Mouse (Mus musculus) forebrain, embryonic 12.5 days (tissue): ENCODE results near the gene Mmp14. TPM values are rescaled to one million over a fixed set of nuclear protein-coding genes. Genes with fewer than 3 reads are reported as not detected.

Experiments
- ATAC-seq: fragments of 200-750 bp; cut with Nextera tagmentation; 2 replicates; pipeline ENCODE4 v1.8.0; 2017; ENCODE audit warnings: moderate TSS enrichment; ENCODE audit not compliant: low FRiP score
- H3K27ac ChIP-seq: fragments of 300-500 bp; sonication (generic); 2 replicates; pipeline ENCODE4 v1.5.1; 2016; ENCODE audit warnings: mild to moderate bottlenecking
- H3K27me3 ChIP-seq: fragments of 300-500 bp; sonication (generic); 2 replicates; pipeline ENCODE4 v1.6.1; 2016; ENCODE audit warnings: mild to moderate bottlenecking
- H3K36me3 ChIP-seq: fragments of 300-500 bp; sonication (generic); replicated peaks from 2 replicates; pipeline ENCODE4 v1.6.1; 2016; ENCODE audit warnings: mild to moderate bottlenecking
- H3K4me1 ChIP-seq: fragments of 300-500 bp; sonication (generic); 2 replicates; pipeline ENCODE4 v1.6.1; 2016
- H3K4me2 ChIP-seq: fragments of 300-500 bp; sonication (generic); 2 replicates; pipeline ENCODE4 v1.6.1; 2016; ENCODE audit warnings: mild to moderate bottlenecking, moderate library complexity
- H3K4me3 ChIP-seq: fragments of 300-500 bp; sonication (generic); replicated peaks from 2 replicates; pipeline ENCODE4 v1.5.1; 2016; ENCODE audit warnings: mild to moderate bottlenecking
- H3K9ac ChIP-seq: fragments of 300-500 bp; sonication (generic); 2 replicates; pipeline ENCODE4 v1.6.1; 2016; ENCODE audit warnings: mild to moderate bottlenecking
- H3K9me3 ChIP-seq: fragments of 300-500 bp; sonication (generic); 2 replicates; pipeline ENCODE4 v1.6.1; 2016
- WGBS: fragments of 180-500 bp; shearing (Covaris S2); methylation state at CpG from one replicate; pipeline ENCODE4 v1.1.7; 2016; 5-methylcytosine and 5-hydroxymethylcytosine counted together
- polyA plus RNA-seq: library from polyadenylated mRNA; unstranded; fragments of >200 nt; fragmentation: Nextera tagmentation; extraction: Ambion mirVana; gene quantifications from 2 replicates; pipeline ENCODE4 v1.2.1, GENCODE M21; 2016

Mmp14 gene
- polyA plus RNA-seq, 1 experiment from 2014 or later = 76.0 TPM

GRCm38 (mm10) chr14:54416229-54416775 is 15.1 kb upstream of the Mmp14 start:
- H3K4me3 ChIP-seq = no peak overlapping the region
- H3K9me3 ChIP-seq = no peaks in the 10 kb centered on the region
- no peaks in the 10 kb centered on the region for H3K36me3 ChIP-seq
- H3K4me2 ChIP-seq = no peak overlapping the region
- no peak overlapping the region for H3K27ac ChIP-seq
- H3K9ac ChIP-seq = no peak overlapping the region
- H3K27me3 ChIP-seq = peaks cover 42% of the 10 kb centered on the region
- peaks cover 22% of the 10 kb centered on the region for H3K4me1 ChIP-seq
- WGBS = 29% methylated on average over 5 of the region's 5 CpGs
- no peak for ATAC-seq

- Histone ChIP-seq H3K27ac (no peak overlapping the region), H3K9ac (no peak overlapping the region), H3K4me2 (no peak overlapping the region), H3K4me1 (peaks cover 22% of the 10 kb centered on the region), H3K9me3 (no peaks in the 10 kb centered on the region), H3K4me3 (no peak overlapping the region), H3K36me3 (no peaks in the 10 kb centered on the region), H3K27me3 (peaks cover 42% of the 10 kb centered on the region)
- ATAC-seq = no peak
- WGBS = 46% methylated on average over 4 of the region's 4 CpGs
Observed at GRCm38 (mm10) chr14:54416830-54417229, 14.6 kb upstream of the Mmp14 start.

DNA sequence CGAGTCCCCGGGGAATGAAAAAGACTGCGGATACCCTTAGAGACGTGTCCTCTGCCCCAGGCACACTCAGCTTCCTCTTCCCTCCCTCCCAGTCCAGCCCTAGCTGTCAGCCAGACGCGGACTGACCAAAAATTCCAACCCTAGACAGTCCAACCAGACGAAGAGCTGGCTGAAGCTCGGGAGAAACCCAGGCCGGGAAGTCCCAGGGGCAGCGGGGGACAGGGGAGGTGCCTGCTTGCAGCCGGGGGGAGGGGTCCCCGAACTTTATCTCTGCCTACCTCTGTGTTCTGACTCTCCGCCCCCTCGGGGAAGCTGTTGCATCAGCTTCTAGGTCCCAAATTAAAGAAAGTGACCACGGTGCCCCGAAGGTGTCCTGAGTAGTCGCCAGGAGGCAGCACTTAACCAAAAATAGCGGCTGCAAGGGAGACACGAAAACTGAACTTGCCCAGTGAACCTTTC is 13.8 kb upstream of the Mmp14 start, which contains the start of gene Slc7a7:
Gene Slc7a7, minus strand, starts transcription at position 158 of the 459 bp plus-strand sequence.
- H3K36me3 ChIP-seq = no peaks in the 10 kb centered on the region
- ATAC-seq = no peak
- peaks cover 22% of the 10 kb centered on the region for H3K4me1 ChIP-seq
- H3K9me3 ChIP-seq = no peaks in the 10 kb centered on the region
- 7% methylated on average over 19 of the region's 19 CpGs for WGBS
- peaks cover 42% of the 10 kb centered on the region for H3K27me3 ChIP-seq
- no peak within 1 kb of the TSS for H3K27ac ChIP-seq
- H3K4me3 ChIP-seq = no peak within 1 kb of the TSS
- H3K4me2 ChIP-seq = peak within 1 kb of the TSS; percentile 15; the same call in 1 of the 2 replicates
- no peak within 1 kb of the TSS for H3K9ac ChIP-seq

- Histone ChIP-seq H3K4me1 (peaks cover 12% of the 10 kb centered on the region), H3K4me2 (no peak overlapping the region), H3K9ac (no peak overlapping the region), H3K36me3 (no peaks in the 10 kb centered on the region), H3K27me3 (peaks cover 18% of the 10 kb centered on the region), H3K27ac (no peak overlapping the region), H3K9me3 (no peaks in the 10 kb centered on the region), H3K4me3 (no peak overlapping the region)
- 89% methylated on average over 2 of the region's 2 CpGs for WGBS
- no peak for ATAC-seq
Observed at GRCm38 (mm10) chr14:54421014-54421413, 10.4 kb upstream of the Mmp14 start.

DNA sequence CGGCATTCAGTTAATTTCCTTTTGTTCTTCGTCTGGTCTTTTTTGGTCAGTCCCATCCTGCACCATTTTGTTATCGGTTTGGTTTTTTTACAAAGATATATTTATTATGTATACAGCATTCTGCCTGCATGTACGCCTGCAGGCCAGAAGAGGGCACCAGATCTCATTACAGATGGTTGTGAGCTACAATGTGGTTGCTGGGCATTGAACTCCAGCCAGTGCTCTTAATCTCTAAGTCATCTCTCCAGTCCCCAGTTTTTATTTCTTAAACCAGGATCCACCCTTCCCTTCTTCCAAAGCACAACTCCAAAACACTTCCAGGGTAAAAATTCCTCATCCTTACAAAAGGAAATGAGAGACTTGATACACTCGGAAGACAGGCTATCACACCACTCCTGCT is 8.0 kb upstream of the Mmp14 start:
- WGBS = 58% methylated on average over 5 of the region's 5 CpGs
- Histone ChIP-seq H3K4me2 (no peak overlapping the region), H3K27ac (no peak overlapping the region), H3K36me3 (no peaks in the 10 kb centered on the region; the same call in 1 of the 2 replicates), H3K9me3 (no peaks in the 10 kb centered on the region), H3K4me3 (no peak overlapping the region), H3K9ac (no peak overlapping the region), H3K27me3 (no peaks in the 10 kb centered on the region), H3K4me1 (peaks cover 20% of the 10 kb centered on the region)
- ATAC-seq = no peak

DNA sequence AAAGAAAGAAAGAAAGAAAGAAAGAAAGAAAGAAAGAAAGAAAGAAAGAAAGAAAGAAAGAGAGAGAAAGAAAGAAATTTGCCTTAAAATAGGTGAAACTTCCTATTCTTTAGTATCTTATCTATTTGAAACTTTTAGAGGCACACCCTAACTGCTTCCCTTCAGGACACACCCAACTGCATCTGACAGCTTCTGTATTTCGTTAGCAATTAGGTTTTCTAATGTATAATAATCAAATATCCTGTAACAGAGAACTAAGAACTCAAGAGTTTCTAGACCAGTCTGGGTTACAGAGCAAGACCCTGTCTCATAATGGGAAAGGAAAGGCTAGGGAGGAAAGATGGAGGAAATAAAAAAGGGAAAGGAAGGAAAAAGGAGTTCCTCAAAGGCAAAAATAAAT is 6.8 kb upstream of the Mmp14 start:
- Histone ChIP-seq H3K9ac (no peak overlapping the region), H3K27ac (no peak overlapping the region), H3K36me3 (peaks cover 10% of the 10 kb centered on the region), H3K4me3 (no peak overlapping the region), H3K9me3 (no peaks in the 10 kb centered on the region), H3K27me3 (no peaks in the 10 kb centered on the region), H3K4me1 (peaks cover 26% of the 10 kb centered on the region), H3K4me2 (no peak overlapping the region)
- ATAC-seq = no peak
- WGBS = 96% methylated on average over 1 of the region's 1 CpGs

DNA sequence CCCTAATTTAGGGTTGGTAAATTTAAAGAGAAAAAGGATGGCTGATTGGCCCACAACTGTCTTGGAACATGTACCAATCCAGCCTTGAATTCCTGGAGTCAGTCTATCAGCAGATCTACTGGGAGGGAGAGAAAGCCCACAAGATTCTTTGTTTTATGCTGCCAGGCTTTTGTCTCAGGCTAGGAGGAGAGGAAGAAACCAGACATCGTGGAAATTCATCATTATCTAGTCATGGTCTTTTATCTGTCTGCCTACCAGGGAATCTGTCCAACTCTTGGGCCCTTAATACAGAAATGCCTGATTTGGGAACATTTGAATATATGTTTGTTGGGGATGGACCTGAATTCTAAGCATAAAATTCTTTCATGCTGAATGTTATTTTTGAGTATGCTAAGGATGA is 5.9 kb upstream of the Mmp14 start:
- no peaks in the 10 kb centered on the region for H3K9me3 ChIP-seq
- WGBS = 90% methylated on average over 1 of the region's 1 CpGs
- no peak overlapping the region for H3K27ac ChIP-seq
- peaks cover 35% of the 10 kb centered on the region for H3K4me1 ChIP-seq
- H3K36me3 ChIP-seq = peaks cover 11% of the 10 kb centered on the region
- no peaks in the 10 kb centered on the region; the same call in 1 of the 2 replicates for H3K27me3 ChIP-seq
- no peak overlapping the region for H3K9ac ChIP-seq
- H3K4me2 ChIP-seq = peak overlapping the region; percentile 77; the same call in 1 of the 2 replicates
- no peak for ATAC-seq
- 0 out of 2 replicates have a peak overlapping the region, but pooled peaks have one; percentile 89 for H3K4me3 ChIP-seq

DNA sequence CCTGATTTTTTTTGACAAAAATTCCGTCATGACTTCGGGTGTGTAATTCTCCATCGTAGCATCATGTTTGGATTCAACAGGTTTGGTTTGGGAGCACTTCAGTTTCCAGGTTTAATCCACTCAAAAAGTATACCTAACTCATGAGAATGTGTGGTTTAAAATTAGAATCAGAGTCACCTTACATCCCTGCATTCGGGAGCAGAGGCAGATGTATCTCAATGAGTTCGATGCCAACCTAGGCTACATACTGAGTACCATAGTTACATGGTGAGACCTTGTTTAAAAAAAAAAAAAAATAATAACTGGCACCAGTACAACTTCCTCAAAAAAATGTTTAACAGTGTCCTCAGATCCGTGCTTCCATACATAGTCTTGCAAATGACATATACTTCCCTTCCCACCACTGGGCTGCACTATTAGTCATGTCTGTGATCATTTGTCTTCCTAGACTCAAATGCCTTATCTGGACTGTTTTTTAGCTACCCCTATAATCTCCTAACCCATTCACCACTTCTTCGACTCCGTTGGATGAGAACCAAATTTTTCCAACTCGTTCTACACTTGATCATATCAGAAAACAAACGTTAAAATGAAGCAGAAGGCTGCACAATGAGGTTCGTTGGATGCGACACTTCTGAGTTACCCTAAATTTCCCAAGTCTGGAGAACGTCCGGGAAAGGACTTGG is 5.3 kb upstream of the Mmp14 start:
- Histone ChIP-seq H3K27me3 (no peaks in the 10 kb centered on the region; the same call in 1 of the 2 replicates), H3K36me3 (peaks cover 11% of the 10 kb centered on the region), H3K27ac (peak overlapping the region; percentile 86), H3K9me3 (no peaks in the 10 kb centered on the region), H3K4me2 (peak overlapping the region; percentile 77), H3K4me3 (peak overlapping the region; percentile 89), H3K9ac (peak overlapping the region; percentile 87), H3K4me1 (peaks cover 41% of the 10 kb centered on the region)
- WGBS = 34% methylated on average over 14 of the region's 14 CpGs
- ATAC-seq = no peak

DNA sequence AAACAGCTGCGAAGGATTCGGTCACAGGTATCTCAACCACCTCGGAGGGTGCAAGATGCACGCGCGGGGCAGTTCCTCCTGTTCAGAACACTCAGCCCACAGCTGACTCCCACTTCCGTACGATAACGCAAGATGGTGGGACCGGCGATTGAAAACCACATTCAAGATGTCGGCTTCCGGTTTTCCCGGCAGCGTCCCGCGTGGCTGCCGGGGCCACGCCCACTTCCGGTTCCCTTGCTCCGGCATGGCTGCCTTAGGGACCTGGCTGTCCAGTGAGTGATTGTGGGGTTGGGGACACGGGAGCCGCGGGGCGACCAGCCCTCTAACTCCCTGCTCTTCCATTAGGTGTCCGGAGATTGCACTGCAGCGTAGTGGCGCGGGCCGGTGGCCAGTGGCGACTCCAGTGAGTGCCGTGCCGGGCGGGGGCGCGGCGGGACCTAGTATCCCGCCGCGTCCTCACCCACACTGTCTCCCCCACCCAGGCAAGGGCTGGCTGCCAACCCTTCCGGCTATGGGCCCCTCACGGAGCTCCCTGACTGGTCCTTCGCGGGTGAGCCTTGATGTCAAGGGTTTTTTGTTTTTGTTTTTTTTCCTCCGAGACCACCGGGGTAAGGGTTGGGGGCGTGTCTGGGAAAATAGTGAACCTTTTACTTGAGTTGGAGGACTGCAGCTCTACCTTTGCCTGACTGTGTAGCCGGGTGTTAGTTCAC is 4.6 kb upstream of the Mmp14 start, which contains the start of gene Mrpl52:
Gene Mrpl52, plus strand, starts transcription at position 221 of the 710 bp plus-strand sequence.
- peaks cover 43% of the 10 kb centered on the region for H3K4me1 ChIP-seq
- 1% methylated on average over 48 of the region's 48 CpGs for WGBS
- H3K4me3 ChIP-seq = peak within 1 kb of the TSS; percentile 89
- H3K4me2 ChIP-seq = peak within 1 kb of the TSS; percentile 77
- H3K27ac ChIP-seq = peak within 1 kb of the TSS; percentile 86
- H3K36me3 ChIP-seq = peaks cover 11% of the 10 kb centered on the region
- H3K27me3 ChIP-seq = peaks cover 1% of the 10 kb centered on the region; the same call in 1 of the 2 replicates
- no peaks in the 10 kb centered on the region for H3K9me3 ChIP-seq
- peak within 1 kb of the TSS; percentile 87 for H3K9ac ChIP-seq
- ATAC-seq = peak; percentile 88

DNA sequence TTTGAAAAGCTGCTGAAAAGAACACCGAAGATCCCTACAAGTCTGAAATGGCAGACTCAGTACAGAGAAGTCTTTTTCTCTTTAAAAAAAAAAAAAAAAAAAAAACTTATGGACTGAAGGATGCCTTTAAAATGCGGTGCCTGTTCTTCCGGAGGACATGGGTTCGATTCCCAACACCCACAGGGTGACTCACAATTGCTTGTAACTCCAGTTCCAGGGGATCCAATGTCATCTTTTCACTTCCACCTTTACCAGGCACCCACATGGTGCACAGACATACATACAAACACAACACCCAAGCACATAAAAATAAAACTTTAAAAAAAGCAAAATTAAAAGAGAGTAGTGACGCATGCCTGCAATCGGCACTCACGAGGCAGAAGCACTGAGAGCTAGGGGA is 3.7 kb upstream of the Mmp14 start:
- no peak for ATAC-seq
- Histone ChIP-seq H3K9me3 (no peaks in the 10 kb centered on the region), H3K4me1 (peaks cover 51% of the 10 kb centered on the region), H3K4me2 (peak overlapping the region; percentile 77), H3K36me3 (peaks cover 11% of the 10 kb centered on the region), H3K9ac (no peak overlapping the region), H3K27me3 (peaks cover 10% of the 10 kb centered on the region; the same call in 1 of the 2 replicates), H3K27ac (no peak overlapping the region), H3K4me3 (peak overlapping the region; percentile 89)
- WGBS = 96% methylated on average over 7 of the region's 7 CpGs

DNA sequence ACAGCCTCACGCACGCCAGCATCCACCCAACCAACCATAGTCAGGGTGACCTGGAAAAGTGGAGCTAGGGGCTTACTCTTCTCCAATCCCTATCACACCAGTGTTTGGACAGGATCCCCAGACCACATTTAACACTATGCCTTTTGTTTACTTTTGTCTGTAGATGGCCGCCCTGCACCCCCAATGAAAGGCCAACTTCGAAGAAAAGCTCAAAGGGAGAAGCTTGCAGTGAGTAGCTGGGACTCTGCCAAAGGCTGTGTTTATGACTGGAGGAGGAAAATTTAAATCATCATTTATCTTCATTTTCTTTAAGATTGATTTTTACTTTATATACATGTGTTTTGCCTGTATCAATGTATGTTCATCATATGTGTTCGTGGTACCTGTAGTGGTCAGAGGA is 3.0 kb upstream of the Mmp14 start:
- Histone ChIP-seq H3K9ac (no peak overlapping the region), H3K27me3 (peaks cover 15% of the 10 kb centered on the region; the same call in 1 of the 2 replicates), H3K36me3 (peaks cover 11% of the 10 kb centered on the region), H3K4me1 (peaks cover 58% of the 10 kb centered on the region), H3K4me2 (no peak overlapping the region), H3K4me3 (no peak overlapping the region), H3K9me3 (no peaks in the 10 kb centered on the region), H3K27ac (no peak overlapping the region)
- 95% methylated on average over 5 of the region's 5 CpGs for WGBS
- ATAC-seq = no peak
